Mouse (Mus musculus): Measurements from ENCODE around the gene Trim13.
"Not testable (repeated sequence)": the region's sequence is repeated elsewhere in the genome, so short reads cannot be mapped to it uniquely, and the experiment has no call there.

Trim13 gene

GRCm38 (mm10) chr14:61597968-61598367 lies at the start of gene Trim13:
TSS of gene Trim13 (plus strand) at chr14:61598247.
- no peak for DNase-seq

GRCm38 (mm10) chr14:61548614-61549013 lies 49.4 kb upstream of the Trim13 start:
- no peak for DNase-seq

GRCm38 (mm10) chr14:61555931-61556288 lies 42.1 kb upstream of the Trim13 start:
- no peak for DNase-seq

GRCm38 (mm10) chr14:61556289-61557147 lies 41.5 kb upstream of the Trim13 start, which contains the start of gene Spryd7:
TSS of gene Spryd7 (minus strand) at chr14:61556886.
- DNase-seq = peak; percentile 99

- DNase-seq = no peak
These were observed 39.1 kb upstream of the Trim13 start for GRCm38 (mm10) chr14:61558901-61559300.

- DNase-seq = peak; percentile 22
These were observed 38.2 kb upstream of the Trim13 start for GRCm38 (mm10) chr14:61559856-61560255.

- not testable (repeated sequence) for DNase-seq
These were observed 31.8 kb upstream of the Trim13 start for GRCm38 (mm10) chr14:61566211-61566610.

- no peak for DNase-seq
These were observed 28.7 kb upstream of the Trim13 start for GRCm38 (mm10) chr14:61569344-61569743.

GRCm38 (mm10) chr14:61571366-61571765 lies 26.7 kb upstream of the Trim13 start:
- DNase-seq = peak; percentile 91

GRCm38 (mm10) chr14:61572131-61572530 lies 25.9 kb upstream of the Trim13 start:
- no peak for DNase-seq

GRCm38 (mm10) chr14:61575066-61575465 lies 23.0 kb upstream of the Trim13 start:
- DNase-seq = no peak

GRCm38 (mm10) chr14:61575941-61576340 lies 22.1 kb upstream of the Trim13 start:
- no peak for DNase-seq

- DNase-seq = no peak
These were observed 8.6 kb upstream of the Trim13 start for GRCm38 (mm10) chr14:61589288-61590065.

GRCm38 (mm10) chr14:61596719-61597426 lies 1.2 kb upstream of the Trim13 start:
- DNase-seq = no peak

- peak; percentile 94 for DNase-seq
These were observed 1.2 kb downstream of the Trim13 start for GRCm38 (mm10) chr14:61599057-61599806.

GRCm38 (mm10) chr14:61601348-61601747 lies 3.3 kb downstream of the Trim13 start:
- DNase-seq = no peak

- DNase-seq = no peak
These were observed 5.2 kb downstream of the Trim13 start for GRCm38 (mm10) chr14:61603069-61603755.

GRCm38 (mm10) chr14:61604081-61604480 lies 6.0 kb downstream of the Trim13 start:
- DNase-seq = no peak

GRCm38 (mm10) chr14:61606088-61606487 lies 8.0 kb downstream of the Trim13 start:
- DNase-seq = not testable (repeated sequence)

GRCm38 (mm10) chr14:61607157-61607556 lies 9.1 kb downstream of the Trim13 start, which contains the start of gene Kcnrg:
TSS of gene Kcnrg (plus strand) at chr14:61607457.
- DNase-seq = no peak

GRCm38 (mm10) chr14:61611766-61612165 lies 13.7 kb downstream of the Trim13 start:
- DNase-seq = no peak

- DNase-seq = peak; percentile 14
These were observed 15.3 kb downstream of the Trim13 start for GRCm38 (mm10) chr14:61613319-61613718.
